Mouse (Mus musculus) neutrophil, adult 5-6 weeks (primary cell): ENCODE results near the gene Cyp1b1. TPM values are rescaled to one million over a fixed set of nuclear protein-coding genes. Genes with fewer than 3 reads are reported as not detected.

Source experiments
- ATAC-seq: fragments of 151-379, 151-347 bp; 2 replicates; pipeline ENCODE4 v1.8.0; 2017; ENCODE audit warnings: mild to moderate bottlenecking, moderate TSS enrichment; ENCODE audit not compliant: insufficient number of reproducible peaks, poor library complexity, low FRiP score, severe bottlenecking; ENCODE audit errors: extremely low read depth
- total RNA-seq: library from RNA; stranded (forward); fragments of 200-1000 nt; gene quantifications from 2 replicates; pipeline ENCODE4 v1.2.3, GENCODE M21; 2017

Cyp1b1 gene
- total RNA-seq, 1 experiment from 2014 or later, result not detected

- peak; percentile 59; the same call in 1 of the 2 replicates for ATAC-seq
Measured at GRCm38 (mm10) chr17:79715649-79716143, 835 bp upstream of the Cyp1b1 start.

GRCm38 (mm10) chr17:79714368-79714895 is 429 bp downstream of the Cyp1b1 start:
- ATAC-seq, result no peak

- no peak for ATAC-seq
Measured at GRCm38 (mm10) chr17:79713643-79714367, 1.1 kb downstream of the Cyp1b1 start.

- ATAC-seq, result no peak
Measured at GRCm38 (mm10) chr17:79713276-79713642, 1.6 kb downstream of the Cyp1b1 start.

- ATAC-seq, result no peak
Measured at GRCm38 (mm10) chr17:79712536-79712935, 2.3 kb downstream of the Cyp1b1 start.

- ATAC-seq, result no peak
Measured at GRCm38 (mm10) chr17:79711944-79712343, 2.9 kb downstream of the Cyp1b1 start.

GRCm38 (mm10) chr17:79710246-79710842 is 4.5 kb downstream of the Cyp1b1 start:
- ATAC-seq, result no peak

GRCm38 (mm10) chr17:79709718-79710117 is 5.1 kb downstream of the Cyp1b1 start:
- no peak for ATAC-seq

- no peak for ATAC-seq
Measured at GRCm38 (mm10) chr17:79708168-79708567, 6.7 kb downstream of the Cyp1b1 start.

GRCm38 (mm10) chr17:79705671-79706455 is 9.0 kb downstream of the Cyp1b1 start:
- no peak for ATAC-seq

- no peak for ATAC-seq
Measured at GRCm38 (mm10) chr17:79700871-79701270, 14.0 kb downstream of the Cyp1b1 start.

- ATAC-seq, result no peak
Measured at GRCm38 (mm10) chr17:79699197-79699596, 15.7 kb downstream of the Cyp1b1 start.

- no peak for ATAC-seq
Measured at GRCm38 (mm10) chr17:79695541-79695940, 19.3 kb downstream of the Cyp1b1 start.

- no peak for ATAC-seq
Measured at GRCm38 (mm10) chr17:79695106-79695505, 19.8 kb downstream of the Cyp1b1 start.

GRCm38 (mm10) chr17:79670837-79671236 is 44.0 kb downstream of the Cyp1b1 start:
- ATAC-seq, result no peak

GRCm38 (mm10) chr17:79664106-79664417 is 50.8 kb downstream of the Cyp1b1 start:
- no peak for ATAC-seq

GRCm38 (mm10) chr17:79663393-79664105 is 51.3 kb downstream of the Cyp1b1 start:
- no peak for ATAC-seq

- ATAC-seq, result no peak
Measured at GRCm38 (mm10) chr17:79661848-79662247, 53.0 kb downstream of the Cyp1b1 start.

GRCm38 (mm10) chr17:79661387-79661786 is 53.5 kb downstream of the Cyp1b1 start:
- no peak for ATAC-seq
